Mouse (Mus musculus): ENCODE data around the gene Ada.
"Not testable (repeated sequence)": the region's sequence is repeated elsewhere in the genome, so short reads cannot be mapped to it uniquely, and the experiment has no call there.

Gene Ada

GRCm38 (mm10) chr2:163697764-163698480 lies 52.1 kb downstream of the Ada start:
- no peak for DNase-seq (ENCODE audit: low read depth, low spot score)

- no peak for DNase-seq (ENCODE audit: low read depth, low spot score)
Observed at GRCm38 (mm10) chr2:163696763-163697162, 53.3 kb downstream of the Ada start.

- DNase-seq (ENCODE audit: low read depth, low spot score): no peak
Observed at GRCm38 (mm10) chr2:163693716-163694314, 56.2 kb downstream of the Ada start.

- no peak for DNase-seq (ENCODE audit: low read depth, low spot score)
Observed at GRCm38 (mm10) chr2:163692873-163693612, 57.0 kb downstream of the Ada start.

- no peak for DNase-seq (ENCODE audit: low read depth, low spot score)
Observed at GRCm38 (mm10) chr2:163691846-163692605, 58.0 kb downstream of the Ada start.

GRCm38 (mm10) chr2:163690409-163691304 lies 59.4 kb downstream of the Ada start:
- DNase-seq (ENCODE audit: low read depth, low spot score): no peak

GRCm38 (mm10) chr2:163689771-163690170 lies 60.3 kb downstream of the Ada start:
- no peak for DNase-seq (ENCODE audit: low read depth, low spot score)

- DNase-seq (ENCODE audit: low read depth, low spot score): not testable (repeated sequence)
Observed at GRCm38 (mm10) chr2:163688377-163688776, 61.7 kb downstream of the Ada start.

- no peak for DNase-seq (ENCODE audit: low read depth, low spot score)
Observed at GRCm38 (mm10) chr2:163686886-163687285, 63.2 kb downstream of the Ada start.

- DNase-seq (ENCODE audit: low read depth, low spot score): no peak
Observed at GRCm38 (mm10) chr2:163686233-163686632, 63.8 kb downstream of the Ada start.

GRCm38 (mm10) chr2:163685761-163686200 lies 64.3 kb downstream of the Ada start:
- DNase-seq (ENCODE audit: low read depth, low spot score): no peak

GRCm38 (mm10) chr2:163685287-163685686 lies 64.8 kb downstream of the Ada start:
- no peak for DNase-seq (ENCODE audit: low read depth, low spot score)

GRCm38 (mm10) chr2:163682344-163682743 lies 67.7 kb downstream of the Ada start:
- DNase-seq (ENCODE audit: low read depth, low spot score): no peak

- DNase-seq (ENCODE audit: low read depth, low spot score): no peak
Observed at GRCm38 (mm10) chr2:163676745-163677144, 73.3 kb downstream of the Ada start.

Measured in forelimb bud, embryonic 11.5 days (tissue).